Mouse (Mus musculus): ENCODE results near the gene Olfr1437. TPM values are rescaled to one million over a fixed set of nuclear protein-coding genes. Genes with fewer than 3 reads are reported as not detected.

The Olfr1437 gene
- polyA plus RNA-seq, 1 experiment from 2014 or later, result not detected

- no peaks in the 10 kb centered on the region for H3K27me3 ChIP-seq (ENCODE audit: control insufficient read depth, insufficient read depth, low read length)
- 78% methylated on average over 2 of the region's 2 CpGs for WGBS
- H3K4me2 ChIP-seq (replicated peaks; ENCODE audit: low read depth), result no peak within 1 kb of the TSS
- H3K9me3 ChIP-seq (ENCODE audit: control insufficient read depth, low read length), result no peaks in the 10 kb centered on the region
- H3K4me3 ChIP-seq (ENCODE audit: low read depth, low read length), result no peak within 1 kb of the TSS
- DNase-seq (ENCODE audit: low spot score) (no peak), ATAC-seq (ENCODE audit: low FRiP score, low TSS enrichment) (no peak)
- H3K36me3 ChIP-seq (ENCODE audit: control insufficient read depth, insufficient read depth, low read length), result no peaks in the 10 kb centered on the region
- no peak within 1 kb of the TSS for H3K27ac ChIP-seq (replicated peaks)
- TF ChIP-seq EP300 (optimal IDR thresholded peaks at IDR 0.05), result no peak
- TF ChIP-seq CTCF (IDR thresholded peaks at IDR 0.05; ENCODE audit: low read depth), result no peak
- H3K4me1 ChIP-seq (replicated peaks; ENCODE audit: control insufficient read depth, insufficient read depth), result no peaks in the 10 kb centered on the region
- no peak within 1 kb of the TSS for H3K9ac ChIP-seq (ENCODE audit: low read length)
These were observed 45.3 kb downstream of the Olfr1437 start, which contains the start of gene Olfr1434 for GRCm38 (mm10) chr19:12279554-12279953. Gene Olfr1434 (plus strand): TSS chr19:12279854.

Other genes starting within 250 kb of the Olfr1437 start
- not detected in 2 replicates for gene Olfr1425, start 247.4 kb downstream of the Olfr1437 start, polyA plus RNA-seq (2015; fragmentation: Nextera tagmentation; extraction: Ambion mirVana)
- gene Olfr1426, start 233.1 kb downstream of the Olfr1437 start, polyA plus RNA-seq (2015; fragmentation: Nextera tagmentation; extraction: Ambion mirVana), result not detected in 2 replicates
- not detected in 2 replicates for gene Olfr1427, start 221.8 kb downstream of the Olfr1437 start, polyA plus RNA-seq (2015; fragmentation: Nextera tagmentation; extraction: Ambion mirVana)
- gene Olfr1428, start 209.2 kb downstream of the Olfr1437 start, polyA plus RNA-seq (2015; fragmentation: Nextera tagmentation; extraction: Ambion mirVana), result not detected in 2 replicates
- gene Olfr76, start 201.9 kb downstream of the Olfr1437 start, polyA plus RNA-seq (2015; fragmentation: Nextera tagmentation; extraction: Ambion mirVana), result not detected in 2 replicates
- not detected in 2 replicates for gene Olfr1555-ps1, start 155.0 kb downstream of the Olfr1437 start, polyA plus RNA-seq (2015; fragmentation: Nextera tagmentation; extraction: Ambion mirVana)
- gene Olfr1431, start 124.5 kb downstream of the Olfr1437 start, polyA plus RNA-seq (2015; fragmentation: Nextera tagmentation; extraction: Ambion mirVana), result not detected in 2 replicates
- not detected in 2 replicates for gene Olfr1432, start 92.5 kb downstream of the Olfr1437 start, polyA plus RNA-seq (2015; fragmentation: Nextera tagmentation; extraction: Ambion mirVana)
- not detected in 2 replicates for gene Olfr262, start 83.4 kb downstream of the Olfr1437 start, polyA plus RNA-seq (2015; fragmentation: Nextera tagmentation; extraction: Ambion mirVana)
- not detected in 2 replicates for gene Olfr235, start 64.1 kb downstream of the Olfr1437 start, polyA plus RNA-seq (2015; fragmentation: Nextera tagmentation; extraction: Ambion mirVana)
- gene Olfr1434, start 45.2 kb downstream of the Olfr1437 start, polyA plus RNA-seq (2015; fragmentation: Nextera tagmentation; extraction: Ambion mirVana), result not detected in 2 replicates
- not detected in 2 replicates for gene Olfr1436, start 26.0 kb downstream of the Olfr1437 start, polyA plus RNA-seq (2015; fragmentation: Nextera tagmentation; extraction: Ambion mirVana)
- gene Olfr1438-ps1, start 10.8 kb upstream of the Olfr1437 start, polyA plus RNA-seq (2015; fragmentation: Nextera tagmentation; extraction: Ambion mirVana), result 0.04 TPM in 1 of 2 replicates, not detected in the other
- gene Olfr1440, start 62.2 kb upstream of the Olfr1437 start, polyA plus RNA-seq (2015; fragmentation: Nextera tagmentation; extraction: Ambion mirVana), result not detected in 2 replicates
- not detected in 2 replicates for gene Olfr1441, start 92.3 kb upstream of the Olfr1437 start, polyA plus RNA-seq (2015; fragmentation: Nextera tagmentation; extraction: Ambion mirVana)
- not detected in 2 replicates for gene Pfpl, start 102.8 kb upstream of the Olfr1437 start, polyA plus RNA-seq (2015; fragmentation: Nextera tagmentation; extraction: Ambion mirVana)
- 0.71 and 0.84 TPM in 2 replicates for gene Mpeg1, start 135.7 kb upstream of the Olfr1437 start, polyA plus RNA-seq (2015; fragmentation: Nextera tagmentation; extraction: Ambion mirVana)
- gene Dtx4, start 176.4 kb upstream of the Olfr1437 start, polyA plus RNA-seq (2015; fragmentation: Nextera tagmentation; extraction: Ambion mirVana), result 6.2 and 7.1 TPM in 2 replicates
- 8.2 TPM in 2 replicates for gene Fam111a, start 220.6 kb upstream of the Olfr1437 start, polyA plus RNA-seq (2015; fragmentation: Nextera tagmentation; extraction: Ambion mirVana)

All from stomach, postnatal 0 days (tissue).